ENCODE assay signal across 25 mouse cellular contexts in the genomic region with DNA sequence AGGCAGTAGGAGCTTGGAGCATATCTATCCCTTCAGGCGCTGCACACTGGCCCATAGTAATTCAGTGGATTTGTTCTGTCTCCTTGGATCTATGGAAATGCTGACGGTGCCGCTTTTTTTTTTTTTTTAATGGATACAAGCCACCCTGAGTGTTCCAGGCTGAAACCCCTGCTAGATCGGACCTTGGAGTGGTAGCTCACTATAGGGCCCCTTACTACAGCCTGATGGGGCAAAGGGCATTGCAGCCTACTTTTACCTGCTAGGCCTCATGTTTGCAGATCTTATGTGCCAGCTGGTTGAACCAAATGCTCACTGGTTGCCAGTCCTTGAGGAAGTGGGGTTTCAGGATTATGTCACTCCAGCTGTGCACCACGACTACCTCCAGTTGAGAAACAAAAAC.
"Had no signal": no experiment of that assay in that cellular context is flagged by ENCODE, and none has a peak within 500 bp of the region (broad histone marks: within the 10 kb centered on the region; RNA-seq: fewer than 3 reads in every experiment).

No protein-coding gene starts in this region.

- DNase-seq: forebrain, postnatal 0 days; gastrocnemius, postnatal 14 days; gastrocnemius, postnatal 36 days; heart, postnatal 10 days; heart, postnatal 4 days; kidney, adult 11 months; kidney, adult 2 months; kidney, adult 9 months; kidney, postnatal 14 days; kidney, postnatal 36 days; layer of hippocampus, adult 9-11 months; layer of hippocampus, postnatal 36 days; left cerebral cortex, postnatal 4 days had no signal

- H3K27ac ChIP-seq: hindbrain, embryonic 10.5 days; hindbrain, embryonic 12.5 days; hindbrain, embryonic 14.5 days; kidney, embryonic 15.5 days; kidney, postnatal 0 days; limb, embryonic 13.5 days; limb, embryonic 15.5 days; liver, embryonic 12.5 days; liver, embryonic 14.5 days had no signal

- H3K4me2 ChIP-seq: heart, embryonic 12.5 days; hindbrain, embryonic 12.5 days; hindbrain, embryonic 14.5 days; kidney, embryonic 15.5 days; limb, embryonic 13.5 days; limb, embryonic 15.5 days; liver, embryonic 12.5 days had no signal

- H3K27me3 ChIP-seq: heart, embryonic 12.5 days; hindbrain, embryonic 12.5 days; kidney, embryonic 15.5 days; limb, embryonic 13.5 days; limb, embryonic 15.5 days; liver, embryonic 12.5 days had no signal

- H3K4me1 ChIP-seq: heart, embryonic 12.5 days; hindbrain, embryonic 10.5 days; hindbrain, embryonic 12.5 days; kidney, embryonic 15.5 days; limb, embryonic 13.5 days; limb, embryonic 15.5 days; liver, embryonic 12.5 days had no signal

- H3K36me3 ChIP-seq: heart, embryonic 12.5 days; hindbrain, embryonic 10.5 days; hindbrain, embryonic 12.5 days; kidney, embryonic 15.5 days; limb, embryonic 13.5 days; limb, embryonic 15.5 days; liver, embryonic 12.5 days had no signal

- H3K9me3 ChIP-seq: heart, embryonic 12.5 days; hindbrain, embryonic 10.5 days; hindbrain, embryonic 12.5 days; kidney, embryonic 15.5 days; limb, embryonic 13.5 days; limb, embryonic 15.5 days; liver, embryonic 12.5 days had no signal

- ATAC-seq: forebrain, postnatal 0 days; hindbrain, embryonic 16.5 days; inflammation-experienced regulatory T-cells, adult 6 months; liver, embryonic 12.5 days had no signal

- H3K4me3 ChIP-seq: heart, embryonic 12.5 days; hindbrain, embryonic 10.5 days; hindbrain, embryonic 12.5 days; kidney, embryonic 15.5 days; limb, embryonic 13.5 days; limb, embryonic 15.5 days; liver, embryonic 12.5 days had no signal

- H3K9ac ChIP-seq: forebrain, postnatal 0 days; heart, embryonic 12.5 days; hindbrain, embryonic 12.5 days; hindbrain, embryonic 14.5 days; kidney, embryonic 15.5 days; limb, embryonic 13.5 days; limb, embryonic 15.5 days; liver, embryonic 12.5 days; liver, embryonic 14.5 days had no signal
